In genomic region chr10:69211976-69212375, GRCm38 (mm10) we compare ENCODE assay signal across 9 mouse cellular contexts. TPM values are rescaled to one million over a fixed set of nuclear protein-coding genes. Genes with fewer than 3 reads are reported as not detected.
DNase-seq lines count a peak whose midpoint lies in the region; ATAC-seq and TF ChIP-seq lines count a peak whose summit lies in the region.
"Had no signal": no experiment of that assay in that cellular context is flagged by ENCODE, and none has a peak within 500 bp of the region (broad histone marks: within the 10 kb centered on the region; RNA-seq: fewer than 3 reads in every experiment).

No protein-coding gene starts in this region.

- no peak for DNase-seq in frontal cortex, postnatal 14 days (ENCODE audit: low spot score in 2 of 2)
- peak; percentile 43 for DNase-seq in brain, adult 2 months (ENCODE audit: low read depth, low spot score)
- DNase-seq in gastrocnemius, postnatal 25 days, result peak; percentile 55
- no peak for DNase-seq in liver, embryonic 14.5 days (ENCODE audit: low read depth in 3 of 3, low spot score in 3 of 3)
- peak; percentile 59 for DNase-seq in neural tube, embryonic 11.5 days (ENCODE audit: low spot score)
- peak; percentile 22 for DNase-seq in urinary bladder, postnatal 25 days (ENCODE audit: low spot score)

- peaks cover 3% of the 10 kb centered on the region; the same call in 1 of the 2 replicates for H3K36me3 ChIP-seq in intestine, embryonic 16.5 days (ENCODE audit: control insufficient read depth, insufficient read depth, low read length)
- H3K36me3 ChIP-seq in liver, embryonic 14.5 days (replicated peaks; ENCODE audit: control insufficient read depth, insufficient read depth, low read depth), result no peaks in the 10 kb centered on the region
- H3K36me3 ChIP-seq in neural tube, embryonic 11.5 days (ENCODE audit: control insufficient read depth, insufficient read depth, low read length), result no peaks in the 10 kb centered on the region

- 2% methylated on average over 14 of the region's 14 CpGs for WGBS in intestine, embryonic 16.5 days
- 3% methylated on average over 14 of the region's 14 CpGs for WGBS in liver, embryonic 14.5 days (ENCODE audit: insufficient replicate concordance)
- 7% methylated on average over 14 of the region's 14 CpGs for WGBS in neural tube, embryonic 11.5 days

- no peak for TF ChIP-seq CTCF in liver, embryonic 14.5 days (IDR thresholded peaks at IDR 0.05; ENCODE audit: low read depth)

- no peak for TF ChIP-seq EP300 in liver, embryonic 14.5 days (IDR thresholded peaks at IDR 0.05; ENCODE audit: low read depth)

- peaks cover 19% of the 10 kb centered on the region for H3K4me1 ChIP-seq in intestine, embryonic 16.5 days (ENCODE audit: control insufficient read depth, insufficient read depth, low read length)
- H3K4me1 ChIP-seq in liver, embryonic 14.5 days (replicated peaks; ENCODE audit: control insufficient read depth in 2 of 2, insufficient read depth in 2 of 2, low read length in 1 of 2), result peaks cover 0 to 14% of the 10 kb centered on the region in 2 experiments; a peak in 2 of 4 replicates
- peaks cover 5% of the 10 kb centered on the region; the same call in 1 of the 2 replicates for H3K4me1 ChIP-seq in neural tube, embryonic 11.5 days (ENCODE audit: control insufficient read depth, insufficient read depth, low read length)

- peak overlapping the region; percentile 96 for H3K9ac ChIP-seq in intestine, embryonic 16.5 days (ENCODE audit: low read depth, low read length)
- H3K9ac ChIP-seq in liver, embryonic 14.5 days (replicated peaks), result peak overlapping the region; percentile 61
- peak overlapping the region; percentile 73 for H3K9ac ChIP-seq in neural tube, embryonic 11.5 days (ENCODE audit: low read length)

- ATAC-seq in frontal cortex, adult (ENCODE audit: low TSS enrichment), result peak; percentile 24; the same call in 1 of the 2 replicates
- 0 out of 2 replicates have a peak, but pooled peaks have one; percentile 11 for ATAC-seq in intestine, embryonic 16.5 days
- ATAC-seq in liver, embryonic 14.5 days (ENCODE audit: insufficient read depth), result no peak
- no peak for ATAC-seq in neural tube, embryonic 11.5 days (ENCODE audit: insufficient read depth, low FRiP score, low TSS enrichment)

- H3K9me3 ChIP-seq in intestine, embryonic 16.5 days (ENCODE audit: control insufficient read depth, low read length), result no peaks in the 10 kb centered on the region
- H3K9me3 ChIP-seq in liver, embryonic 14.5 days (ENCODE audit: control insufficient read depth, low read length), result no peaks in the 10 kb centered on the region
- H3K9me3 ChIP-seq in neural tube, embryonic 11.5 days (ENCODE audit: control insufficient read depth, low read length), result no peaks in the 10 kb centered on the region

- peak overlapping the region; percentile 81 for H3K4me3 ChIP-seq in intestine, embryonic 16.5 days (ENCODE audit: low read length)
- peak overlapping the region; percentile 60 to 61 for H3K4me3 ChIP-seq in liver, embryonic 14.5 days (ENCODE audit: insufficient read depth in 1 of 2, low read depth in 2 of 2, low read length in 2 of 2)
- H3K4me3 ChIP-seq in neural tube, embryonic 11.5 days (ENCODE audit: low read depth, low read length), result peak overlapping the region; percentile 74

- peak overlapping the region; percentile 74 for H3K4me2 ChIP-seq in intestine, embryonic 16.5 days (ENCODE audit: low read depth, low read length)
- peak overlapping the region; percentile 63 for H3K4me2 ChIP-seq in liver, embryonic 14.5 days (ENCODE audit: low read depth)
- peak overlapping the region; percentile 85 for H3K4me2 ChIP-seq in neural tube, embryonic 11.5 days (ENCODE audit: low read depth)

- H3K27ac ChIP-seq in intestine, embryonic 16.5 days (ENCODE audit: low read length), result peak overlapping the region; percentile 99
- peak overlapping the region; percentile 51; the same call in 1 of the 2 replicates for H3K27ac ChIP-seq in liver, embryonic 14.5 days
- H3K27ac ChIP-seq in neural tube, embryonic 11.5 days (ENCODE audit: low read depth, low read length), result peak overlapping the region; percentile 93

- no peaks in the 10 kb centered on the region for H3K27me3 ChIP-seq in intestine, embryonic 16.5 days (replicated peaks; ENCODE audit: control insufficient read depth, insufficient read depth, low read length)
- peaks cover 21% of the 10 kb centered on the region for H3K27me3 ChIP-seq in liver, embryonic 14.5 days (ENCODE audit: control insufficient read depth, insufficient read depth, low read length)
- H3K27me3 ChIP-seq in neural tube, embryonic 11.5 days (ENCODE audit: control insufficient read depth, insufficient read depth, low read length), result no peaks in the 10 kb centered on the region

RNA-seq across cellular contexts. Expression of gene A930033H14Rik, which starts 0.9 kb away (rescaled TPM):
- 1 to 10 TPM; 2.7 to 2.8 TPM for total RNA-seq in gastrocnemius, postnatal 25 days (2021)
- polyA plus RNA-seq in intestine, embryonic 16.5 days (2015; fragmentation: Nextera tagmentation; extraction: Ambion mirVana), result 0.93 and 1.0 TPM in 2 replicates
- 0.32 and 0.51 TPM in 2 replicates for polyA plus RNA-seq in liver, embryonic 14.5 days (2012; rRNA removed)
- polyA plus RNA-seq in liver, embryonic 14.5 days (2014; fragmentation: Nextera tagmentation; extraction: Ambion mirVana), result 0.18 and 0.19 TPM in 2 replicates
- polyA plus RNA-seq in neural tube, embryonic 11.5 days (2014; fragmentation: Nextera tagmentation; extraction: Ambion mirVana), result 0.77 and 1.3 TPM in 2 replicates
- total RNA-seq: MEL had no signal

Comparison
In these comparisons a context has a peak if more than half of its experiments do, and no peak if none do; other contexts are left out.
1. ATAC-seq: peak in frontal cortex, adult (single experiment) and intestine, embryonic 16.5 days (single experiment); none in liver, embryonic 14.5 days (single experiment) and neural tube, embryonic 11.5 days (single experiment).
2. DNase-seq: peak in brain, adult 2 months (single experiment), gastrocnemius, postnatal 25 days (single experiment), neural tube, embryonic 11.5 days (single experiment) and urinary bladder, postnatal 25 days (single experiment); none in frontal cortex, postnatal 14 days (0 of 2) and liver, embryonic 14.5 days (0 of 3).
3. Peak in every context shown above with its lines, with median percentiles within 50 percentile points of each other: H3K27ac ChIP-seq, H3K4me2 ChIP-seq, H3K4me3 ChIP-seq and H3K9ac ChIP-seq.